Mouse (Mus musculus) kidney, embryonic 16.5 days (tissue): Measurements from ENCODE around the gene Zfp78. TPM values are rescaled to one million over a fixed set of nuclear protein-coding genes. Genes with fewer than 3 reads are reported as not detected.
A peak's percentile ranks its signal among the peaks of the same experiment; 100 is the strongest.
"Not testable (repeated sequence)": the region's sequence is repeated elsewhere in the genome, so short reads cannot be mapped to it uniquely, and the experiment has no call there.

Experiments used
- ATAC-seq: fragments of 200-750 bp; cut with Nextera tagmentation; 2 replicates; pipeline ENCODE4 v1.8.0; 2017; ENCODE audit warnings: moderate TSS enrichment; ENCODE audit not compliant: low FRiP score, low TSS enrichment
- H3K27ac ChIP-seq: fragments of 300-500 bp; sonication (generic); 2 replicates; pipeline ENCODE4 v1.5.1; 2014; ENCODE audit warnings: low read length
- H3K27me3 ChIP-seq: fragments of 300-500 bp; sonication (generic); 2 replicates; pipeline ENCODE4 v1.6.1; 2014; ENCODE audit warnings: low read length, control low read depth, mixed read lengths; ENCODE audit not compliant: insufficient read depth
- H3K36me3 ChIP-seq: fragments of 300-500 bp; sonication (generic); 2 replicates; pipeline ENCODE4 v1.6.1; 2014; ENCODE audit warnings: low read length, control low read depth, mixed read lengths; ENCODE audit not compliant: insufficient read depth
- H3K4me1 ChIP-seq: fragments of 300-500 bp; sonication (generic); 2 replicates; pipeline ENCODE4 v1.6.1; 2014; ENCODE audit warnings: low read length, control low read depth, mixed read lengths; ENCODE audit not compliant: insufficient read depth
- H3K4me2 ChIP-seq: fragments of 300-500 bp; sonication (generic); replicated peaks from 2 replicates; pipeline ENCODE4 v1.6.1; 2014; ENCODE audit warnings: low read depth, low read length
- H3K4me3 ChIP-seq: fragments of 300-500 bp; sonication (generic); 2 replicates; pipeline ENCODE4 v1.5.1; 2014; ENCODE audit warnings: mild to moderate bottlenecking, low read length
- H3K9ac ChIP-seq: fragments of 300-500 bp; sonication (generic); replicated peaks from 2 replicates; pipeline ENCODE4 v1.6.1; 2014; ENCODE audit warnings: low read length
- H3K9me3 ChIP-seq: fragments of 300-500 bp; sonication (generic); 2 replicates; pipeline ENCODE4 v1.6.1; 2016; ENCODE audit warnings: low read length, control low read depth
- WGBS: fragments of 180-500 bp; shearing (Covaris S2); extraction: QIAGEN DNeasy Blood & Tissue Kit; methylation state at CpG from one replicate; pipeline ENCODE4 v1.1.7; 2014; 5-methylcytosine and 5-hydroxymethylcytosine counted together
- polyA plus RNA-seq: library from polyadenylated mRNA; unstranded; fragments of >200 nt; fragmentation: Nextera tagmentation; extraction: Ambion mirVana; gene quantifications from 2 replicates; pipeline ENCODE4 v1.2.1, GENCODE M21; 2015

Gene Zfp78
- polyA plus RNA-seq, 1 experiment from 2014 or later: 1.6 TPM

DNA sequence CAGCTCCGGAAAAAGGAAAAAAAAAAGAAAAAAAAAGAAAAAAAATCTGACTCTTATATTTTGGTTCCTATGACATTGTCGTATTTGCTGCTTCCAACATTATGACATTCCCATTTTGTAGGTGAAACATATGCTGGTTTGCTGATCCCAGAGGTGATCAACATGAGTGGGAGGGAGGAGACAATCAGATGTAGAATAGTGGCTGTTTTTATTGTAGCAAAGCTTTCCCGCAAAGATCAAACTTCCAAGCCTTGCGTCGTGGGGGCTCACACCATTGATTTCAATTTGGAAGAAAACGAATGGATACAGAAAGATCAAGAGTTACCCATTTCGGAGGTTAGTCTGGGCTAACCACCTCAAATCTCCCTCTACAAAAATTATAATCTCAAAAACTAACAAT lies 1.3 kb upstream of the Zfp78 start:
- no peak for ATAC-seq
- H3K4me2 ChIP-seq: peak overlapping the region; percentile 61
- peaks cover 10% of the 10 kb centered on the region for H3K4me1 ChIP-seq
- WGBS: 19% methylated on average over 7 of the region's 7 CpGs
- H3K4me3 ChIP-seq: peak overlapping the region; percentile 52
- H3K9me3 ChIP-seq: no peaks in the 10 kb centered on the region
- peak overlapping the region; percentile 66 for H3K9ac ChIP-seq
- no peaks in the 10 kb centered on the region for H3K27me3 ChIP-seq
- peak overlapping the region; percentile 89 for H3K27ac ChIP-seq
- H3K36me3 ChIP-seq: no peaks in the 10 kb centered on the region

DNA sequence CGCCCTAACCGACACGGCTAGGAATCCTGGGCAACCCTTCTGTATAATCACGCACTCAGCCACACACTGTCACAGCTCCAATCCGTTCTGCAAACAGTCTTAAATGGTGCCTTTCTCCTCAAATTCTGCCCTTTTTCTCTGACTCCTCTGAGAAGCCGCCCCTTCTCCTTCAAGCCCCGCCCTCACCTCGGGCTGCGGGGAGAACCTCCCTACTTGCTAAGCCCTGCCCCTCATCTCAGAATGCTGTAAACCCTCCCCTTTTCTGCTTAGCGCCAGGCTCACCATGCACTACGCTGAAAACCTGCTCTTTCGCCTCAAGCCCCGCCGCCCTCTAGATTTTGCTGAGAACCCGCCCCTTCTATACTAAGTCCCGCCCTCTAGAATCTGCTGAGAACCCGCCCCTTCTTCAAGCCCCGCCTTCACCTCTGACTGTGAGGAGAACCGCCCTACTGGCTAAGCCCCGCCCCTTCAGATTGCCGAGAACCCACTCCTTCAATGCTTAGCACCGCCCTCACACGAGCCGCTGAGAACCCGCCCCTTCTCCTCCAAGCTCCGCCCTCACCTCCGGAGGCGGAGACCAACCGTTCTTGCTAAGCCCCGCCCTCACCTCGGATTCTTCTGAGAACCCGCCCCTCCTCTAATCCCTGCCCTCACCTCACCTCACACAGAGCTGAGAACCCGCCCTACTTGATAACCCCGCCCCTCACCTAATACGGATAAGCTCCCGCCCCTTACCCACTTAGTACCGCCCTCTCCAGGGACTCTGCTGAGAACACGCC lies 623 bp upstream of the Zfp78 start:
- 0% methylated on average over 38 of the region's 38 CpGs for WGBS
- Histone ChIP-seq H3K27me3 (no peaks in the 10 kb centered on the region), H3K4me2 (peak overlapping the region; percentile 61), H3K9ac (peak overlapping the region; percentile 66), H3K27ac (peak overlapping the region; percentile 89), H3K4me1 (peaks cover 10% of the 10 kb centered on the region), H3K36me3 (no peaks in the 10 kb centered on the region), H3K4me3 (peak overlapping the region; percentile 52), H3K9me3 (no peaks in the 10 kb centered on the region)
- ATAC-seq: peak; percentile 95

DNA sequence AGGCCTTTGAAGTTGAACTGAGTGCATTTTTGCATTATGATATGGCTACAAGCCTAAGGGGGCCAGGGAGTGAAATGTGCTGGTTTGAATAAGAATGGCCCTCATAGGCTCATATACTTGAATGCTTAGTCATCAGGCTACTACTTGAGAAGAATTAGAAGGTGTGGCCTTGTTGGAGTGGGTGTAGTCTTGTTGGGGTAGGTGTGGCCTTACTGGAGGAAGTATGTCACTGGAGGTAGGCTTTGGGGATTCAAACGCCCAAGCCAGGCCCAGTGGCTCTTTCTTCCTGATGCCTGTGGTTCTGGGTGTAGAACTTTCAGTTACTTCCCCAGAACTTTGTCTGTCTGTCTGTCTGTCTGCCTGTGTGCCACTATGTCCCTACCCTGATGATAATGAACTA lies 1.7 kb downstream of the Zfp78 start:
- WGBS: 48% methylated on average over 1 of the region's 1 CpGs
- Histone ChIP-seq H3K27ac (no peak overlapping the region), H3K4me3 (no peak overlapping the region), H3K4me2 (no peak overlapping the region), H3K4me1 (peaks cover 10% of the 10 kb centered on the region), H3K36me3 (no peaks in the 10 kb centered on the region), H3K9ac (no peak overlapping the region), H3K27me3 (no peaks in the 10 kb centered on the region), H3K9me3 (no peaks in the 10 kb centered on the region)
- no peak for ATAC-seq

- Histone ChIP-seq H3K27me3 (no peaks in the 10 kb centered on the region), H3K4me3 (no peak overlapping the region), H3K27ac (no peak overlapping the region), H3K9me3 (no peaks in the 10 kb centered on the region), H3K4me2 (no peak overlapping the region), H3K36me3 (no peaks in the 10 kb centered on the region), H3K4me1 (peaks cover 6% of the 10 kb centered on the region), H3K9ac (no peak overlapping the region)
- 94% methylated on average over 5 of the region's 5 CpGs for WGBS
- no peak for ATAC-seq
These were observed 4.1 kb downstream of the Zfp78 start for GRCm38 (mm10) chr7:6367185-6367584.

GRCm38 (mm10) chr7:6368146-6368545 lies 5.1 kb downstream of the Zfp78 start:
- ATAC-seq, H3K4me3 ChIP-seq, H3K27me3 ChIP-seq, H3K4me1 ChIP-seq, H3K9ac ChIP-seq, H3K27ac ChIP-seq, H3K9me3 ChIP-seq, H3K4me2 ChIP-seq, H3K36me3 ChIP-seq: not testable (repeated sequence)
- WGBS: 78% methylated on average over 5 of the region's 5 CpGs

DNA sequence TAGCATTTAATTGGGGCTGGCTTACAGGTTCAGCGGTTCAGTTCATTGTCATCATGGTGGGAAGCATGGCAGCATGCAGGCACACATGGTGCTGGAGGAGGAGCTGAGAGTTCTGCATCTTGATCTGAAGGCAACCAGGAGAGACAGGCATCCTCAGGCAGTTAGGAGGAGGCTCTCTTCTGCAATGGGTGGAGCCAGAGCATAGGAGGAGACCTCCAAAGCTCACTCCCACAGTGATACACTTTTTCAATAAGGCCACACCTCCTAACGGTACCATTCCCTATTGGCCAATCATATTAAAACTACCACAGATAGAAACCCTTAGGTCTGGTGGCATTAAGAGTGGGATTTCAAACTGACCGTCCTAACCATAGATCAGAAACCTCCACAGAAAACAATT lies 6.4 kb downstream of the Zfp78 start:
- Histone ChIP-seq H3K36me3 (no peaks in the 10 kb centered on the region), H3K27ac (no peak overlapping the region), H3K4me3 (no peak overlapping the region), H3K9me3 (no peaks in the 10 kb centered on the region), H3K4me1 (no peaks in the 10 kb centered on the region), H3K4me2 (no peak overlapping the region), H3K9ac (no peak overlapping the region), H3K27me3 (no peaks in the 10 kb centered on the region)
- 84% methylated on average over 3 of the region's 3 CpGs for WGBS
- no peak for ATAC-seq

- no peak overlapping the region for H3K4me3 ChIP-seq
- 87% methylated on average over 3 of the region's 3 CpGs for WGBS
- ATAC-seq: no peak
- H3K9ac ChIP-seq: no peak overlapping the region
- no peaks in the 10 kb centered on the region for H3K9me3 ChIP-seq
- no peak overlapping the region for H3K27ac ChIP-seq
- no peak overlapping the region for H3K4me2 ChIP-seq
- no peaks in the 10 kb centered on the region for H3K4me1 ChIP-seq
- H3K27me3 ChIP-seq: no peaks in the 10 kb centered on the region
- H3K36me3 ChIP-seq: no peaks in the 10 kb centered on the region
These were observed 9.9 kb downstream of the Zfp78 start for GRCm38 (mm10) chr7:6372993-6373392.

DNA sequence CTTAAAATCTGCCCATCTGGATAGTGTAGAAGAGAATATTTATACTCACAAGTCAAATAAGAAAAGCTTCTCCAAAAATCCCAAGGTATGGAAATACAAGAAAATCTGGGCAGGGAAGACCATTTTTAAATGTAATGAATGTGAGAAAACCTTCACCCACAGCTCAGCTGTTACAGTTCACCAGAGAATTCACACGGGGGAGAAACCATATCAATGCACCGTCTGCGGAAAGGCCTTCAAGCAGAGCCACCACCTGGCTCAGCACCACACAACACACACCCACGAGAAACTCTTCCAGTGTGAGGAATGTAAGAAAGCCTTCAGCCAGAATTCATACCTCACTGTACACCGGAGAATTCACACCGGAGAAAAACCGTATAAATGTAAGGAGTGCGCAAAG lies 15.4 kb downstream of the Zfp78 start:
- Histone ChIP-seq H3K9me3 (no peaks in the 10 kb centered on the region), H3K4me1 (peaks cover 10% of the 10 kb centered on the region), H3K27me3 (no peaks in the 10 kb centered on the region), H3K27ac (no peak overlapping the region), H3K9ac (no peak overlapping the region), H3K36me3 (0 out of 2 replicates have a peak, but pooled peaks cover 5% of the 10 kb centered on the region), H3K4me2 (no peak overlapping the region), H3K4me3 (no peak overlapping the region)
- no peak for ATAC-seq
- 79% methylated on average over 8 of the region's 8 CpGs for WGBS

DNA sequence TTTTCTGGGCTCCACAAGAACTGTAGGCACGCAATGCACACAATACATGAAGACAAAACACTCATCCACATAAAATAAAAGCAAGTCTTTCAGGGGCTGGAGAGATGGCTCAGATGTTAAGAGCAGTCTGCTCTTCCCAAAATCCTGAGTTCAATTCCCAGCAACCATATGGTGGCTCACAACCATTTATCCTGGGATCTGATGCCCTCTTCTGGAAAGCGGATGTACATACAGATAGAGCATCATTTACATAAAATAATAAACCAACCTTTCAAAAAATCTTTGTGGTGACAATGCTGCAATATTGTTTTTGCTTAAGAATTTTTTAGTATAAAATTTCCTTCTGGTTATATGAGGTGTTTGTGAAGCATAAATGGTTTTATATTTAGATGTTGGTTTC lies 18.4 kb downstream of the Zfp78 start:
- Histone ChIP-seq H3K9me3 (no peaks in the 10 kb centered on the region), H3K27ac (no peak overlapping the region), H3K4me3 (no peak overlapping the region), H3K4me2 (no peak overlapping the region), H3K9ac (no peak overlapping the region), H3K4me1 (peaks cover 16% of the 10 kb centered on the region), H3K36me3 (0 out of 2 replicates have a peak, but pooled peaks cover 7% of the 10 kb centered on the region), H3K27me3 (no peaks in the 10 kb centered on the region)
- 85% methylated on average over 2 of the region's 2 CpGs for WGBS
- ATAC-seq: no peak

DNA sequence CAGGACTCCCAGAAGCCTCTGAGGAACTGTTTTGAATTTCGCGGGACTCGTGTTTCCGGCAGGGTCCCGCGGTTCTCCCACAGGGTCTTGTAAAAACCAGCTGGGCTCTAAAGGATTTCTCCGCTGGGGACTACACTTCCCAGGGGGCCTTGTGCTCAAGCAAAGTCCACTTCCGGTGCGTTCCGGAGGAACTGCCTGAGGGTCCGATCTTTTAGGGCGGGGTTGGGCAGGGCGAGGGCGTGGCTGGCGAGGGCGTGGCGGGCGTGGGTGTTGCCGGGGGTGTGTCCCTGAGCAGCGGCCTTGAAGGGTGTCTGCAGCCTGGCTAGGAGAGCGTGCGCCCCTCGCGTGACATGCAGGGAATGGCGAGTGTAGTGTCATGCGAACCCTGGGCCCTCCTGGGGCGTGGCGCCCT lies 20.0 kb downstream of the Zfp78 start, which contains the start of gene Zfp28:
Gene Zfp28 (plus strand): TSS at position 252 of the 412 bp plus-strand sequence.
- Histone ChIP-seq H3K36me3 (0 out of 2 replicates have a peak, but pooled peaks cover 10% of the 10 kb centered on the region), H3K4me2 (peak within 1 kb of the TSS; percentile 89), H3K27ac (0 out of 2 replicates have a peak within 1 kb of the TSS, but pooled peaks have one; percentile 45), H3K27me3 (no peaks in the 10 kb centered on the region), H3K9me3 (no peaks in the 10 kb centered on the region), H3K4me3 (peak within 1 kb of the TSS; percentile 78), H3K4me1 (peaks cover 16% of the 10 kb centered on the region), H3K9ac (peak within 1 kb of the TSS; percentile 79)
- WGBS: 0% methylated on average over 28 of the region's 28 CpGs
- ATAC-seq: peak; percentile 98
